Mouse (Mus musculus) ES-Bruce4 (cell line): Measurements from ENCODE around the gene Fars2.

Source experiments
- CTCF ChIP-seq: IDR thresholded peaks from one replicate; pipeline ENCODE4 v1.8.1; 2011; ENCODE audit warnings: low read depth, low read length
- POLR2A ChIP-seq: IDR thresholded peaks from one replicate; pipeline ENCODE4 v1.8.1; 2011; ENCODE audit warnings: low read length; ENCODE audit not compliant: insufficient read depth

GRCm38 (mm10) chr13:36117143-36118014, at the start of gene Fars2, which contains the start of gene Lyrm4:
- no peak for TF ChIP-seq CTCF
- TF ChIP-seq POLR2A, result peak; percentile 23
